In the genomic region with DNA sequence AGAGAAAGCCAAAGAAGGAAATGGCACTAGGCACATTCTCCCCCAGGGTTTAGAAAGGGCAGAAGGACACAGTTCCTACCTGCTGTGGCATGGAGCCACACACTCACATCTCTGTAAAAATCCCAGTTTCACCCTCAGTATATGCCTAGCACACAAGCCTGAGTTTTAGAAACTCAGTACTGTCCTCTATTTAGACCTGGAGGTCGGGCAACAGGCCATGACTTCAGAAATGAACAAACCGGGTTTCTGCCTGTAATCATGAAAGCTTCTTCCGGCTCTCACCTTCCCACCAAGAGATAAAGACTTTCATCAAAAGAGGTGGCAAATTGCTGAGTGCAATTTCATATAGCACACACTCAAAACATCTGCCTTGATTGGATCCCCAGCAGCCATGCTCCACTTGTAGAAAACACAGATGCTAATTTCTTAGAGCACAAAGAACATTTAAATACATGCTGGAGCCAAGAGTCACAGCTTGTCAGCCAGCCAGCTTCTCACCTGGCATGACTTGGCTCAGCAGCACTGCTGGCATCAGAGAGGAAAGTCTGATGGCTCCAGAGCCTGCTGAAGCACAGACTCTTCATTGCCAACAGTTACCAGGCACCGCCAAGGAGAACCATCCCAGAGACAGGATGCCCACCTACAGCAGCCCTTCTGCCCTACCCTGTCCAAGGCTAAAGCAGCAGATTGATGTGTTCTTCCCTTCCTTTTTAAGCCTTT, we compare ENCODE assay signal across 12 mouse cellular contexts.
DNase-seq lines count a peak whose midpoint lies in the region; ATAC-seq and TF ChIP-seq lines count a peak whose summit lies in the region.
"Had no signal": no experiment of that assay in that cellular context is flagged by ENCODE, and none has a peak within 500 bp of the region (broad histone marks: within the 10 kb centered on the region; RNA-seq: fewer than 3 reads in every experiment).

No protein-coding gene starts in this region.

- H3K4me3 ChIP-seq in heart, embryonic 12.5 days = no peak overlapping the region
- no peak overlapping the region for H3K4me3 ChIP-seq in midbrain, embryonic 14.5 days (replicated peaks; ENCODE audit: low read depth, low read length)
- no peak overlapping the region for H3K4me3 ChIP-seq in midbrain, embryonic 15.5 days
- no peak overlapping the region for H3K4me3 ChIP-seq in lung, postnatal 0 days (ENCODE audit: low read depth, low read length)
- H3K4me3 ChIP-seq: erythroblast, embryonic 14.5 days; liver, embryonic 15.5 days; midbrain, embryonic 12.5 days had no signal

- 61% methylated on average over 4 of the region's 4 CpGs for WGBS in heart, embryonic 12.5 days
- 87% methylated on average over 4 of the region's 4 CpGs for WGBS in midbrain, embryonic 14.5 days
- WGBS in midbrain, embryonic 15.5 days = 87% methylated on average over 4 of the region's 4 CpGs
- 73% methylated on average over 4 of the region's 4 CpGs for WGBS in lung, postnatal 0 days

- no peak overlapping the region for H3K27ac ChIP-seq in heart, embryonic 12.5 days (ENCODE audit: poor library complexity, severe bottlenecking)
- no peak overlapping the region for H3K27ac ChIP-seq in midbrain, embryonic 14.5 days (replicated peaks; ENCODE audit: low read depth, low read length)
- no peak overlapping the region for H3K27ac ChIP-seq in midbrain, embryonic 15.5 days
- H3K27ac ChIP-seq in lung, postnatal 0 days (ENCODE audit: low read length) = no peak overlapping the region
- H3K27ac ChIP-seq: liver, embryonic 15.5 days; midbrain, embryonic 12.5 days had no signal

- ATAC-seq in heart, embryonic 12.5 days (ENCODE audit: insufficient number of reproducible peaks, low FRiP score) = no peak
- no peak for ATAC-seq in midbrain, embryonic 14.5 days (ENCODE audit: low FRiP score, low TSS enrichment)
- no peak for ATAC-seq in midbrain, embryonic 15.5 days (replicated peaks)
- ATAC-seq in lung, postnatal 0 days = no peak
- ATAC-seq: Patski had no signal

- no peak overlapping the region for H3K9ac ChIP-seq in heart, embryonic 12.5 days
- no peak overlapping the region for H3K9ac ChIP-seq in midbrain, embryonic 14.5 days (replicated peaks; ENCODE audit: low read length)
- H3K9ac ChIP-seq in midbrain, embryonic 15.5 days = no peak overlapping the region
- no peak overlapping the region for H3K9ac ChIP-seq in lung, postnatal 0 days (replicated peaks; ENCODE audit: low read depth)
- H3K9ac ChIP-seq: liver, embryonic 15.5 days; midbrain, embryonic 12.5 days had no signal

- H3K4me1 ChIP-seq in heart, embryonic 12.5 days (replicated peaks) = no peaks in the 10 kb centered on the region
- H3K4me1 ChIP-seq in midbrain, embryonic 14.5 days (ENCODE audit: control insufficient read depth, insufficient read depth, low read length) = no peaks in the 10 kb centered on the region
- no peaks in the 10 kb centered on the region for H3K4me1 ChIP-seq in midbrain, embryonic 15.5 days
- H3K4me1 ChIP-seq in lung, postnatal 0 days (ENCODE audit: insufficient read depth, low read depth, low read length) = no peaks in the 10 kb centered on the region
- H3K4me1 ChIP-seq: liver, embryonic 15.5 days; midbrain, embryonic 12.5 days had no signal

- TF ChIP-seq EP300 in lung, postnatal 0 days (IDR thresholded peaks at IDR 0.05) = no peak

- peak; percentile 71 for DNase-seq in heart, adult 11 months
- DNase-seq in midbrain, embryonic 14.5 days = peak; percentile 17
- peak; percentile 10 to 13 for DNase-seq in frontal cortex, postnatal 10 days (ENCODE audit: low spot score in 2 of 2)
- peak; percentile 15 for DNase-seq in right cerebral cortex, postnatal 25 days
- no peak for DNase-seq in lung, postnatal 0 days (ENCODE audit: low spot score)
- no peak for DNase-seq in B cell, adult 2 months

- H3K4me2 ChIP-seq in heart, embryonic 12.5 days = no peak overlapping the region
- no peak overlapping the region for H3K4me2 ChIP-seq in midbrain, embryonic 14.5 days (ENCODE audit: low read length)
- H3K4me2 ChIP-seq in midbrain, embryonic 15.5 days = no peak overlapping the region
- no peak overlapping the region for H3K4me2 ChIP-seq in lung, postnatal 0 days (replicated peaks; ENCODE audit: low read depth, low read length)
- H3K4me2 ChIP-seq: liver, embryonic 15.5 days; midbrain, embryonic 12.5 days had no signal

- H3K9me3 ChIP-seq in heart, embryonic 12.5 days (replicated peaks) = no peaks in the 10 kb centered on the region
- H3K9me3 ChIP-seq in midbrain, embryonic 14.5 days (ENCODE audit: control insufficient read depth, low read length) = no peaks in the 10 kb centered on the region
- no peaks in the 10 kb centered on the region for H3K9me3 ChIP-seq in midbrain, embryonic 15.5 days
- no peaks in the 10 kb centered on the region for H3K9me3 ChIP-seq in lung, postnatal 0 days (ENCODE audit: low read length)
- H3K9me3 ChIP-seq: liver, embryonic 15.5 days; midbrain, embryonic 12.5 days had no signal

- H3K27me3 ChIP-seq in heart, embryonic 12.5 days (replicated peaks) = 0 out of 2 replicates have a peak, but pooled peaks cover 6% of the 10 kb centered on the region
- no peaks in the 10 kb centered on the region for H3K27me3 ChIP-seq in midbrain, embryonic 14.5 days (ENCODE audit: control insufficient read depth, insufficient read depth, low read length)
- no peaks in the 10 kb centered on the region for H3K27me3 ChIP-seq in midbrain, embryonic 15.5 days (replicated peaks)
- no peaks in the 10 kb centered on the region for H3K27me3 ChIP-seq in lung, postnatal 0 days (replicated peaks; ENCODE audit: insufficient read depth, low read length)
- H3K27me3 ChIP-seq: liver, embryonic 15.5 days; midbrain, embryonic 12.5 days; Patski had no signal

- no peaks in the 10 kb centered on the region for H3K36me3 ChIP-seq in heart, embryonic 12.5 days
- H3K36me3 ChIP-seq in midbrain, embryonic 14.5 days (ENCODE audit: control insufficient read depth, insufficient read depth, low read length) = no peaks in the 10 kb centered on the region
- no peaks in the 10 kb centered on the region for H3K36me3 ChIP-seq in midbrain, embryonic 15.5 days (replicated peaks)
- H3K36me3 ChIP-seq in lung, postnatal 0 days (ENCODE audit: insufficient read depth, low read length) = no peaks in the 10 kb centered on the region
- H3K36me3 ChIP-seq: liver, embryonic 15.5 days; midbrain, embryonic 12.5 days had no signal

- TF ChIP-seq CTCF in lung, postnatal 0 days (IDR thresholded peaks at IDR 0.05) = no peak

Comparison
In these comparisons a context has a peak if more than half of its experiments do, and no peak if none do; other contexts are left out.
1. DNase-seq: peak in heart, adult 11 months (single experiment), midbrain, embryonic 14.5 days (single experiment), frontal cortex, postnatal 10 days (2 of 2) and right cerebral cortex, postnatal 25 days (single experiment); none in lung, postnatal 0 days (single experiment) and B cell, adult 2 months (0 of 2).